Comparison of ENCODE assay signal across 35 mouse cellular contexts in genomic region chr2:17975601-17976327, GRCm38 (mm10). TPM values are rescaled to one million over a fixed set of nuclear protein-coding genes. Genes with fewer than 3 reads are reported as not detected.
DNase-seq lines count a peak whose midpoint lies in the region; ATAC-seq and TF ChIP-seq lines count a peak whose summit lies in the region.
"Had no signal": no experiment of that assay in that cellular context is flagged by ENCODE, and none has a peak within 500 bp of the region (broad histone marks: within the 10 kb centered on the region; RNA-seq: fewer than 3 reads in every experiment).

No protein-coding gene starts in this region.

- no peaks in the 10 kb centered on the region for H3K36me3 ChIP-seq in forebrain, postnatal 0 days (ENCODE audit: insufficient read depth)
- H3K36me3 ChIP-seq in forebrain, embryonic 10.5 days (replicated peaks), result no peaks in the 10 kb centered on the region
- H3K36me3 ChIP-seq in limb, embryonic 15.5 days, result no peaks in the 10 kb centered on the region
- H3K36me3 ChIP-seq in limb, embryonic 10.5 days, result no peaks in the 10 kb centered on the region
- no peaks in the 10 kb centered on the region for H3K36me3 ChIP-seq in testis, adult 2 months (ENCODE audit: control insufficient read depth, insufficient read depth, low read length)
- H3K36me3 ChIP-seq: hindbrain, embryonic 13.5 days; limb, embryonic 13.5 days; liver, embryonic 13.5 days; lung, embryonic 15.5 days; midbrain, embryonic 15.5 days had no signal

- WGBS in forebrain, postnatal 0 days, result 50% methylated on average over 4 of the region's 4 CpGs
- WGBS in forebrain, embryonic 10.5 days, result 79% methylated on average over 4 of the region's 4 CpGs
- 44% methylated on average over 4 of the region's 4 CpGs for WGBS in limb, embryonic 15.5 days
- WGBS in limb, embryonic 10.5 days, result 61% methylated on average over 4 of the region's 4 CpGs

- ATAC-seq in forebrain, postnatal 0 days, result peak; percentile 53; the same call in 1 of the 2 replicates
- no peak for ATAC-seq in limb, embryonic 15.5 days (ENCODE audit: insufficient number of reproducible peaks, low FRiP score, low TSS enrichment, low read depth)
- ATAC-seq: midbrain, embryonic 15.5 days had no signal

- no peak overlapping the region for H3K9ac ChIP-seq in forebrain, postnatal 0 days
- no peak overlapping the region for H3K9ac ChIP-seq in limb, embryonic 15.5 days
- H3K9ac ChIP-seq: hindbrain, embryonic 13.5 days; limb, embryonic 13.5 days; liver, embryonic 13.5 days; lung, embryonic 15.5 days; midbrain, embryonic 15.5 days had no signal

- DNase-seq in forebrain, postnatal 0 days, result peak; percentile 10
- no peak for DNase-seq in forebrain, embryonic 10.5 days (ENCODE audit: extremely low spot score, low spot score)
- DNase-seq in limb, embryonic 10.5 days (ENCODE audit: low spot score), result no peak
- no peak for DNase-seq in testis, postnatal 10 days (ENCODE audit: low spot score)
- peak; percentile 24 for DNase-seq in yolk sac, embryonic 10.5 days (ENCODE audit: low spot score)
- DNase-seq in frontal cortex, adult 2 months (ENCODE audit: extremely low spot score in 1 of 2, low spot score in 1 of 2), result no peak
- DNase-seq: adrenal gland, postnatal 14 days; B cell, adult 2 months; cerebellum, adult 8-10 months; gastrocnemius, postnatal 36 days; heart, postnatal 36 days; kidney, adult 11 months; kidney, postnatal 25 days; layer of hippocampus, postnatal 36 days; liver, embryonic 13.5 days; right cerebral cortex, adult 18-20 months; right cerebral cortex, postnatal 4 days; thymus, adult 18-20 months; thymus, postnatal 4 days had no signal

- H3K4me2 ChIP-seq in forebrain, postnatal 0 days (ENCODE audit: low read depth), result no peak overlapping the region
- no peak overlapping the region for H3K4me2 ChIP-seq in limb, embryonic 15.5 days
- H3K4me2 ChIP-seq: hindbrain, embryonic 13.5 days; limb, embryonic 13.5 days; liver, embryonic 13.5 days; lung, embryonic 15.5 days; midbrain, embryonic 15.5 days had no signal

- H3K4me3 ChIP-seq in forebrain, postnatal 0 days (ENCODE audit: low read depth, low read length), result no peak overlapping the region
- no peak overlapping the region for H3K4me3 ChIP-seq in forebrain, embryonic 10.5 days
- no peak overlapping the region for H3K4me3 ChIP-seq in limb, embryonic 15.5 days
- H3K4me3 ChIP-seq in limb, embryonic 10.5 days, result no peak overlapping the region
- peak overlapping the region; percentile 36; the same call in 1 of the 2 replicates for H3K4me3 ChIP-seq in testis, adult 2 months (ENCODE audit: control insufficient read depth, low read depth, low read length)
- H3K4me3 ChIP-seq: hindbrain, embryonic 13.5 days; limb, embryonic 13.5 days; liver, embryonic 13.5 days; lung, embryonic 15.5 days; midbrain, embryonic 15.5 days had no signal

- TF ChIP-seq CTCF in forebrain, postnatal 0 days (IDR thresholded peaks at IDR 0.05; ENCODE audit: low read depth), result no peak
- TF ChIP-seq CTCF in testis, adult 2 months (IDR thresholded peaks at IDR 0.05; ENCODE audit: control insufficient read depth, insufficient read depth, insufficient replicate concordance, low read depth, low read length), result no peak

- no peak for TF ChIP-seq POLR2A in testis, adult 2 months (IDR thresholded peaks at IDR 0.05; ENCODE audit: control insufficient read depth, low read depth, low read length)

- no peak overlapping the region for H3K27ac ChIP-seq in forebrain, postnatal 0 days (ENCODE audit: low read depth, low read length)
- no peak overlapping the region for H3K27ac ChIP-seq in forebrain, embryonic 10.5 days
- H3K27ac ChIP-seq in limb, embryonic 15.5 days, result peak overlapping the region; percentile 22; the same call in 1 of the 2 replicates
- no peak overlapping the region for H3K27ac ChIP-seq in limb, embryonic 10.5 days
- H3K27ac ChIP-seq in testis, adult 2 months (ENCODE audit: control insufficient read depth, insufficient read depth, low read depth, low read length), result no peak overlapping the region
- H3K27ac ChIP-seq: hindbrain, embryonic 13.5 days; limb, embryonic 13.5 days; liver, embryonic 13.5 days; lung, embryonic 15.5 days; midbrain, embryonic 15.5 days had no signal

- no peaks in the 10 kb centered on the region for H3K27me3 ChIP-seq in forebrain, postnatal 0 days (ENCODE audit: insufficient read depth, low read length)
- no peaks in the 10 kb centered on the region for H3K27me3 ChIP-seq in forebrain, embryonic 10.5 days (ENCODE audit: poor library complexity, severe bottlenecking)
- no peaks in the 10 kb centered on the region for H3K27me3 ChIP-seq in limb, embryonic 15.5 days
- no peaks in the 10 kb centered on the region for H3K27me3 ChIP-seq in limb, embryonic 10.5 days (ENCODE audit: low read depth, poor library complexity, severe bottlenecking)
- H3K27me3 ChIP-seq in testis, adult 2 months (ENCODE audit: control insufficient read depth, insufficient read depth, low read length), result no peaks in the 10 kb centered on the region
- H3K27me3 ChIP-seq: CH12.LX; hindbrain, embryonic 13.5 days; limb, embryonic 13.5 days; liver, embryonic 13.5 days; lung, embryonic 15.5 days; midbrain, embryonic 15.5 days had no signal

- H3K4me1 ChIP-seq in forebrain, postnatal 0 days (ENCODE audit: insufficient read depth), result no peaks in the 10 kb centered on the region
- H3K4me1 ChIP-seq in forebrain, embryonic 10.5 days, result peaks cover 15% of the 10 kb centered on the region
- H3K4me1 ChIP-seq in limb, embryonic 15.5 days, result no peaks in the 10 kb centered on the region
- H3K4me1 ChIP-seq in limb, embryonic 10.5 days, result peaks cover 6% of the 10 kb centered on the region
- no peaks in the 10 kb centered on the region for H3K4me1 ChIP-seq in testis, adult 2 months (ENCODE audit: control insufficient read depth, insufficient read depth, low read length)
- H3K4me1 ChIP-seq: hindbrain, embryonic 13.5 days; liver, embryonic 13.5 days; midbrain, embryonic 15.5 days had no signal

- H3K9me3 ChIP-seq in forebrain, postnatal 0 days (ENCODE audit: low read length), result no peaks in the 10 kb centered on the region
- H3K9me3 ChIP-seq in forebrain, embryonic 10.5 days, result no peaks in the 10 kb centered on the region
- H3K9me3 ChIP-seq in limb, embryonic 15.5 days, result no peaks in the 10 kb centered on the region
- H3K9me3 ChIP-seq in limb, embryonic 10.5 days (replicated peaks), result no peaks in the 10 kb centered on the region
- H3K9me3 ChIP-seq: hindbrain, embryonic 13.5 days; liver, embryonic 13.5 days; lung, embryonic 15.5 days; midbrain, embryonic 15.5 days had no signal

RNA-seq across cellular contexts. Expression of gene H2al2a, which starts 21.0 kb away (rescaled TPM):
- total RNA-seq in forebrain, postnatal 0 days (2014; rRNA removed), result not detected in 2 replicates
- not detected in 2 replicates for polyA plus RNA-seq in forebrain, postnatal 0 days (2015; fragmentation: Nextera tagmentation; extraction: Ambion mirVana)
- not detected in 2 replicates for polyA plus RNA-seq in forebrain, embryonic 10.5 days (2016; fragmentation: Nextera tagmentation; extraction: Ambion mirVana)
- polyA plus RNA-seq in limb, embryonic 15.5 days (2015; fragmentation: Nextera tagmentation; extraction: Ambion mirVana), result not detected in 2 replicates
- not detected in 2 replicates for polyA plus RNA-seq in limb, embryonic 10.5 days (2016; fragmentation: Nextera tagmentation; extraction: Ambion mirVana)
- polyA plus RNA-seq in testis, adult 2 months (2012; rRNA removed), result 553 and 559 TPM in 2 replicates
- polyA plus RNA-seq in frontal cortex, adult 2 months (2012; rRNA removed), result not detected in 2 replicates
- total RNA-seq: adrenal gland, postnatal 14 days; CH12.LX; gastrocnemius, postnatal 36 days; heart, adult 8-10 months; heart, postnatal 36 days; layer of hippocampus, adult 8-10 months; layer of hippocampus, postnatal 36 days; left cerebral cortex, postnatal 14 days; megakaryocyte-erythroid progenitor cell, adult 5-6 weeks; MEL had no signal
- polyA plus RNA-seq: forebrain, embryonic 11.5 days; heart, embryonic 14.5 days; hindbrain, embryonic 13.5 days; limb, embryonic 13.5 days; liver, embryonic 13.5 days; lung, embryonic 15.5 days; midbrain, embryonic 15.5 days; neural tube, embryonic 14.5 days; stomach, embryonic 14.5 days had no signal

Comparison
In these comparisons a context has a peak if more than half of its experiments do, and no peak if none do; other contexts are left out.
1. DNase-seq: peak in forebrain, postnatal 0 days (single experiment) and yolk sac, embryonic 10.5 days (single experiment); none in forebrain, embryonic 10.5 days (single experiment), limb, embryonic 10.5 days (single experiment), testis, postnatal 10 days (single experiment) and frontal cortex, adult 2 months (0 of 2).
2. RNA of gene H2al2a, which starts 21.0 kb away (polyA plus RNA-seq): 553 to 559 TPM in testis, adult 2 months; not detected in frontal cortex, adult 2 months, not detected in forebrain, postnatal 0 days, not detected in forebrain, embryonic 10.5 days, not detected in limb, embryonic 15.5 days and not detected in limb, embryonic 10.5 days; every median in the first group is over 100 times any median in the second.